Mouse (Mus musculus) heart, embryonic 11.5 days (tissue): ENCODE data around the gene Taok3. TPM values are rescaled to one million over a fixed set of nuclear protein-coding genes. Genes with fewer than 3 reads are reported as not detected.

Source experiments
- ATAC-seq: fragments of 200-750 bp; cut with Nextera tagmentation; replicated peaks from 2 replicates; pipeline ENCODE4 v1.8.0; 2017; ENCODE audit warnings: moderate library complexity; ENCODE audit not compliant: insufficient number of reproducible peaks, low FRiP score, low TSS enrichment
- H3K27ac ChIP-seq: fragments of 300-500 bp; sonication (generic); 2 replicates; pipeline ENCODE4 v1.5.1; 2014; ENCODE audit warnings: mild to moderate bottlenecking, low read depth, low read length
- H3K27me3 ChIP-seq: fragments of 300-500 bp; sonication (generic); 2 replicates; pipeline ENCODE4 v1.6.1; 2014; ENCODE audit warnings: mild to moderate bottlenecking, low read length, mixed read lengths; ENCODE audit not compliant: control insufficient read depth, insufficient read depth
- H3K36me3 ChIP-seq: fragments of 300-500 bp; sonication (generic); 2 replicates; pipeline ENCODE4 v1.6.1; 2014; ENCODE audit warnings: mild to moderate bottlenecking, low read length, moderate library complexity, mixed read lengths; ENCODE audit not compliant: control insufficient read depth, insufficient read depth
- H3K4me1 ChIP-seq: fragments of 300-500 bp; sonication (generic); 2 replicates; pipeline ENCODE4 v1.6.1; 2014; ENCODE audit warnings: low read length; ENCODE audit not compliant: control insufficient read depth, insufficient read depth
- H3K4me2 ChIP-seq: fragments of 300-500 bp; sonication (generic); 2 replicates; pipeline ENCODE4 v1.6.1; 2014; ENCODE audit warnings: mild to moderate bottlenecking, moderate library complexity
- H3K4me3 ChIP-seq: fragments of 300-500 bp; sonication (generic); 2 replicates; pipeline ENCODE4 v1.5.1; 2014; ENCODE audit warnings: low read depth, low read length
- H3K9ac ChIP-seq: fragments of 300-500 bp; sonication (generic); 2 replicates; pipeline ENCODE4 v1.6.1; 2014; ENCODE audit warnings: mild to moderate bottlenecking, low read depth, low read length, moderate library complexity
- H3K9me3 ChIP-seq: fragments of 300-500 bp; sonication (generic); replicated peaks from 2 replicates; pipeline ENCODE4 v1.6.1; 2016; ENCODE audit warnings: low read length; ENCODE audit not compliant: control insufficient read depth
- WGBS: fragments of 180-500 bp; shearing (Covaris S2); extraction: QIAGEN DNeasy Blood & Tissue Kit; methylation state at CpG from one replicate; pipeline ENCODE4 v1.1.7; 2014; ENCODE audit not compliant: insufficient replicate concordance; 5-methylcytosine and 5-hydroxymethylcytosine counted together
- polyA plus RNA-seq: library from polyadenylated mRNA; unstranded; fragments of >200 nt; fragmentation: Nextera tagmentation; extraction: Ambion mirVana; gene quantifications from 2 replicates; pipeline ENCODE4 v1.2.1, GENCODE M21; 2014

Taok3 gene
- polyA plus RNA-seq, 1 experiment from 2014 or later: 13.8 TPM

DNA sequence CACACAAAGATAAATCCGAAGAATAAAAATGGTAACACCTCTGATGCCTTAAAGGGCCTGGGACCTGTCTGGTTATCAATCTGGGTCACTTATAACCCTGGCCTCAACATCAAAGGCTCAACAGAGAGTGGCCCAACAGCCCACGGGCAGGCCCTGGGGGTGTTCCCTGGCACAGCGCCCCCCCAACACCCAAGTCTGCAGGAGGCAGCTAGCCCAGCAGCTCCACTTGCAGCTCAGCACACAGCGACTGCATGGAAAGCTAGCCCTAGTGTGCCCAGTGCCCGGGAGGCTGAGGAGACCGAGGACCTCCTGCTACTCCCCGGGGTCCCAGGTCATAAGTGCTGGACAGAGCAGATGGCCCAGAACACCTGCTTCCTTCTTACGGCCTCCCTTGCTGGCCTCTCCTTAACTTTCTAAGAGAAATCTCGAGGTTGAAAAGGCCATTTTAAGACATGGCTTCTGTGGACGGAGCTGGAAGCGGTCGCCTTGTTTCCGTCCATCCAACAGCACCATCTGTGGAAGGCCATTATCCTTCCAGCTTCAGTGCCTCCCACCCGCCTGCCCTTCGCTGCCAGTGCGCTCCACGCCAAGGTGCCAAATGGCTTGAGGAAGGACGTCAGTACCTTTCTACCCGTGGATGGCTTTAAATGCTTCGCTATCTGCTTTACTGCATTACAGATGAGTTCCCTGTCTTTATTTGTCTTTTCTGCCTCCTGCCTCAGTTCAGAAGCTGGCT, 16.6 kb upstream of the Taok3 start:
- Histone ChIP-seq H3K9me3 (no peaks in the 10 kb centered on the region), H3K9ac (no peak overlapping the region), H3K36me3 (peaks cover 32% of the 10 kb centered on the region), H3K4me2 (no peak overlapping the region), H3K4me1 (no peaks in the 10 kb centered on the region), H3K27ac (no peak overlapping the region), H3K27me3 (no peaks in the 10 kb centered on the region), H3K4me3 (no peak overlapping the region)
- ATAC-seq: no peak
- WGBS: 94% methylated on average over 20 of the region's 20 CpGs

DNA sequence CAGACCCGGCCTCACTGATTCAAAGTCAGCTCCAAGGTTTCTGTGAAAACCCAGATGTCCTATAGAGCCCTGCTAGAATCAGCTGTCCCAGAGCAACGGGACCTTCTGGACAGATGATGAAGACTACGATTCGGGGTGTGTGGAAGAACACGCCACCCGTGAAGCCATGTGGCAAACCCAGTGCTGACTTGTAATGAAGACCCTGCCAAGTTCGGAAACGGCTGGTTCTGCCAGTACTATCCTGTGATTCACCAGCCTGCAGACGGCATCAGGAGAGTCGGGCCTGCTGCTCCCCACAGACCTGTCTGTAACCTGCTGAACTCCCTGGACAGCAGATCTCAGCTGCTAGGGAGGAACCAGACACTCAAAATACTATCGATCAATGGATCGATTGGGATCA, 15.6 kb upstream of the Taok3 start:
- H3K4me3 ChIP-seq: no peak overlapping the region
- 91% methylated on average over 12 of the region's 12 CpGs for WGBS
- no peak overlapping the region for H3K9ac ChIP-seq
- H3K9me3 ChIP-seq: no peaks in the 10 kb centered on the region
- H3K27ac ChIP-seq: no peak overlapping the region
- no peak overlapping the region for H3K4me2 ChIP-seq
- H3K4me1 ChIP-seq: no peaks in the 10 kb centered on the region
- H3K36me3 ChIP-seq: peaks cover 40% of the 10 kb centered on the region
- no peak for ATAC-seq
- no peaks in the 10 kb centered on the region for H3K27me3 ChIP-seq

DNA sequence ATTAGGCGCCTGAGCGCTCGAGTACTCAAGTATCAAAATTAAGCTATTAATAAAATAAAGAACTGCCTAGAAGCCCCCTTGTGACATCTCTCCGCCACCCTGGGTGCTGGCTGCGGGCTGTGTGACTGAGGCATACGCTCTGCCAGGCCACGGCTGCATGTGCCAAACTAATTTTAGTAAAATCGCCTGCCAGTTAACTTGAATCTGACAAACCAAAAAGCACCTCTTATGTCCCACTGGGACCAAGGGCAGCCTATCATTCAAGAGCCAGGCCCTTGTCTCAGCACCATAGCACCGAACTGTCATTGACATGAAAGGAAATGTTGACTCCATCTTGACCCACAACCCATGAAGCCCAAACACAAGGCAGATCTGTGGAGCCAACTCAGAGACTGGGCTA, 14.2 kb upstream of the Taok3 start:
- Histone ChIP-seq H3K4me3 (no peak overlapping the region), H3K9me3 (no peaks in the 10 kb centered on the region), H3K4me1 (no peaks in the 10 kb centered on the region), H3K36me3 (peaks cover 38% of the 10 kb centered on the region), H3K4me2 (no peak overlapping the region), H3K27me3 (no peaks in the 10 kb centered on the region), H3K27ac (no peak overlapping the region), H3K9ac (no peak overlapping the region)
- 85% methylated on average over 9 of the region's 9 CpGs for WGBS
- ATAC-seq: no peak

GRCm38 (mm10) chr5:117108292-117108691, 11.6 kb upstream of the Taok3 start:
- Histone ChIP-seq H3K4me1 (no peaks in the 10 kb centered on the region), H3K27ac (no peak overlapping the region), H3K4me2 (no peak overlapping the region), H3K9ac (no peak overlapping the region), H3K4me3 (no peak overlapping the region), H3K36me3 (peaks cover 36% of the 10 kb centered on the region), H3K27me3 (no peaks in the 10 kb centered on the region), H3K9me3 (no peaks in the 10 kb centered on the region)
- WGBS: 93% methylated on average over 13 of the region's 13 CpGs
- no peak for ATAC-seq

- no peak for ATAC-seq
- no peak overlapping the region for H3K4me3 ChIP-seq
Measured at GRCm38 (mm10) chr5:117108731-117109130, 11.2 kb upstream of the Taok3 start.

DNA sequence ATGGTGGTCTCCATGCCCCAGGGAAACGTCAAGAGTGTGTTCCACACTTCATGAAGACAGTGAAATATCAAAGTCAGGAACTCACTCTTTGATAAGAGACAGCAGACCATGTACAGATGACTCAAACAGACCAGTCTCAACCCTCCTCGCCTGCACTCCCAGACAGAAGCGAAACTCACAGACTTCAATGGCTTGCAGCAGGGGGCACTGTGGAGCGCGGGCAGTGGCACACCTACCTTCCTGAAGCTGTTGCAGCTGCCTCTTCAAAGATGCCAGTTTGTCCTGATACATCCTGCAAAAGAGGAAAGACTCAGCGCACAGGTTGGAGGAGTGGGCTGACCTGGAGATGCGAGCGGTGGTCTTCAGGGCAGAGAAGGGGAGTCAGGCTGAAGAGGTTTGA, 10.4 kb upstream of the Taok3 start:
- H3K36me3 ChIP-seq: peaks cover 27% of the 10 kb centered on the region
- WGBS: 86% methylated on average over 8 of the region's 8 CpGs
- H3K9ac ChIP-seq: no peak overlapping the region
- H3K9me3 ChIP-seq: no peaks in the 10 kb centered on the region
- ATAC-seq: no peak
- H3K4me2 ChIP-seq: no peak overlapping the region
- no peaks in the 10 kb centered on the region for H3K4me1 ChIP-seq
- H3K4me3 ChIP-seq: no peak overlapping the region
- no peaks in the 10 kb centered on the region for H3K27me3 ChIP-seq
- H3K27ac ChIP-seq: no peak overlapping the region

More at GRCm38 (mm10) chr5:117108731-117109130, 11.2 kb upstream of the Taok3 start:
- Histone ChIP-seq H3K27me3 (no peaks in the 10 kb centered on the region), H3K27ac (no peak overlapping the region), H3K36me3 (peaks cover 32% of the 10 kb centered on the region), H3K4me1 (no peaks in the 10 kb centered on the region), H3K9me3 (no peaks in the 10 kb centered on the region), H3K9ac (no peak overlapping the region), H3K4me2 (no peak overlapping the region)
- WGBS: 92% methylated on average over 13 of the region's 13 CpGs

DNA sequence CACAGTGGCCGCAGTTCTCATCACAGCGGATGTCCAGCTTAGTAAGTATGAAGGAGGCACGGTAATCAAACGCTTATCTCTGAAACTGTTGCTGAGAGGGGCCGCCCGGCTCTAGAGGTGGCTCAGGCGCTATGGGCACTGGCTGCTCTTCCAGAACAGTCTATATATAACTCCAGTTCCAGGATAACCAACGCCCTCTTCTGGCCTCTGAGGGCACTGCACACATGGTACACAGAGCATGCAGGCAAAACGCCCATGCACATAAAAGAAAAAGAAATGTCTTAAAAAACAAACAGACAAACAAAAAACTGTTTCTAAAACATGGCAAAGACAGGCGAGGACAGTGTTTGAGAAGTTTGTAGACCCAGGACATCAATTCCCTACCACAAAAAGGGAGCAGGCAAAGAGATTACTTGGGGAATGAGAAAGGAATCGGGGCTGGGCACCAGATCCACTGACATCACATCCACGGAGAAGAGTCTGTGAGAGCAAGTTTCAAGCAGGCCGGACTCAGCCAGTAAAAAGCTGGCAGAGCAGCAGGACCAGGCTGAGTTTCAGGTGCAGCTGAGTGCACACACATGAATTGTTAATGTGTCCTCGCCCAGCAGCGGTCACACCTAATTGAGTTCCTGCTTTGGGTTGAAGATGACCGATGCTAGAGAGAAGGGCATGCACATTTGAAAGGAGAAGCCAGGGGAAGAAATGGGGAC, 8.7 kb upstream of the Taok3 start:
- no peaks in the 10 kb centered on the region for H3K4me1 ChIP-seq
- no peak overlapping the region for H3K9ac ChIP-seq
- peaks cover 16% of the 10 kb centered on the region for H3K36me3 ChIP-seq
- H3K4me3 ChIP-seq: no peak overlapping the region
- no peak overlapping the region for H3K4me2 ChIP-seq
- H3K27me3 ChIP-seq: no peaks in the 10 kb centered on the region
- H3K9me3 ChIP-seq: no peaks in the 10 kb centered on the region
- ATAC-seq: no peak
- 85% methylated on average over 16 of the region's 16 CpGs for WGBS
- no peak overlapping the region for H3K27ac ChIP-seq

DNA sequence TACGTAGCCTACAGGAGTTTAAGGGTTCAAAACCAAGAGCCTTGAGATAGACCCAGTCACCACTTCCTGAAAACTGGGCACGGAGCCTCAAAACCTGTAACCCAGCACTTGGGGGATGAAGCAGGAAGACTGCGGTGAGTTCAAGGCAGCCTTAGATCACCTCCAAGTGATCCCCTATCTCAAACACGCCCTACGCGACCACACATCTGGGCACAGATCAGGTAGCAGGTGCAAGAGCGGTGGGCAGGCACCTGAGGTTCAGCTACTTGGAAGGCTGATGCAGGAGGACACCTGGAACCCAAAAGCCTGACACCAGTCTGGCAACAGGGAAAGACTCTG, 8.2 kb upstream of the Taok3 start:
- Histone ChIP-seq H3K27ac (no peak overlapping the region), H3K9me3 (no peaks in the 10 kb centered on the region), H3K36me3 (peaks cover 15% of the 10 kb centered on the region), H3K4me2 (no peak overlapping the region), H3K27me3 (no peaks in the 10 kb centered on the region), H3K4me3 (no peak overlapping the region), H3K4me1 (no peaks in the 10 kb centered on the region), H3K9ac (no peak overlapping the region)
- no peak for ATAC-seq
- 95% methylated on average over 7 of the region's 7 CpGs for WGBS

GRCm38 (mm10) chr5:117113330-117113729, 6.6 kb upstream of the Taok3 start:
- Histone ChIP-seq H3K4me1 (no peaks in the 10 kb centered on the region), H3K36me3 (peaks cover 11% of the 10 kb centered on the region), H3K27me3 (no peaks in the 10 kb centered on the region), H3K4me3 (no peak overlapping the region), H3K27ac (no peak overlapping the region), H3K9me3 (no peaks in the 10 kb centered on the region), H3K4me2 (no peak overlapping the region), H3K9ac (no peak overlapping the region)
- WGBS: 85% methylated on average over 7 of the region's 7 CpGs
- no peak for ATAC-seq
